8 mouse cellular contexts compared by ENCODE assay signal in the genomic region with DNA sequence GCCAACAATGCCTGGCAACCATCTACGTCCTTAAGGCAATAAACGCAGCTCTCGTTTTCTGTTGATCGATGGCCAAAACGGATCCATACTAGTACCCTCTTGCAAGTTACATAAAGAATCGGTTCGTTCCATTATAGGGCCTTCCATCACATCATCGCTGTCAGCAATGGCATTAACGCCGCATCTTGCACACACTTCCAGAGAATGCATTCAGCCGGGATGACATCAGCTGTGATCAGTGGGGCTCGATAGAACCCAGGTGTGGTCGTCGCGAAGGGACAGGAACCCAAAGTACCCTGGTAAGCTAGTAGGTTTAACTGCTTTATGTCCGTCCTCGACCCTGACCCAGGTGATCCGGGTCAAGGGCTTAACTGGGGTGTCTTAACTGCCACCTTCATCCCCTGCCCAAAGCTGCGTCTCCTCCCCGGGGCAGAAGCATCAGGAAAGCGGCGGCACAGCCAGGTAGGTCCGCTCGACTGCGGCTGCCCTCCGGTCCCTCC. TPM values are rescaled to one million over a fixed set of nuclear protein-coding genes. Genes with fewer than 3 reads are reported as not detected.
DNase-seq lines count a peak whose midpoint lies in the region; ATAC-seq and TF ChIP-seq lines count a peak whose summit lies in the region.

No protein-coding gene starts in this region.

- H3K27me3 ChIP-seq in Patski, result no peaks in the 10 kb centered on the region
- H3K27me3 ChIP-seq in embryonic facial prominence, embryonic 11.5 days (ENCODE audit: control insufficient read depth, insufficient read depth, low read length), result no peaks in the 10 kb centered on the region
- H3K27me3 ChIP-seq in hindbrain, embryonic 15.5 days, result no peaks in the 10 kb centered on the region
- no peaks in the 10 kb centered on the region for H3K27me3 ChIP-seq in midbrain, embryonic 10.5 days (ENCODE audit: low read depth, poor library complexity, severe bottlenecking)
- H3K27me3 ChIP-seq in stomach, embryonic 15.5 days (replicated peaks), result no peaks in the 10 kb centered on the region

- WGBS in embryonic facial prominence, embryonic 11.5 days, result under 1% methylated on average over 26 of the region's 26 CpGs
- WGBS in hindbrain, embryonic 15.5 days, result 0% methylated on average over 26 of the region's 26 CpGs
- WGBS in midbrain, embryonic 10.5 days, result under 1% methylated on average over 26 of the region's 26 CpGs
- WGBS in stomach, embryonic 15.5 days, result under 1% methylated on average over 26 of the region's 26 CpGs

- no peaks in the 10 kb centered on the region for H3K9me3 ChIP-seq in embryonic facial prominence, embryonic 11.5 days (replicated peaks; ENCODE audit: control insufficient read depth, low read length)
- no peaks in the 10 kb centered on the region for H3K9me3 ChIP-seq in hindbrain, embryonic 15.5 days
- H3K9me3 ChIP-seq in midbrain, embryonic 10.5 days (replicated peaks), result no peaks in the 10 kb centered on the region
- no peaks in the 10 kb centered on the region for H3K9me3 ChIP-seq in stomach, embryonic 15.5 days

- peaks cover 6% of the 10 kb centered on the region for H3K36me3 ChIP-seq in embryonic facial prominence, embryonic 11.5 days (replicated peaks; ENCODE audit: control insufficient read depth, insufficient read depth, low read depth, low read length)
- H3K36me3 ChIP-seq in hindbrain, embryonic 15.5 days, result peaks cover 29% of the 10 kb centered on the region
- peaks cover 37% of the 10 kb centered on the region for H3K36me3 ChIP-seq in midbrain, embryonic 10.5 days
- peaks cover 7% of the 10 kb centered on the region; the same call in 1 of the 2 replicates for H3K36me3 ChIP-seq in stomach, embryonic 15.5 days

- TF ChIP-seq CTCF in Patski (IDR thresholded peaks at IDR 0.05), result no peak

- H3K4me1 ChIP-seq in embryonic facial prominence, embryonic 11.5 days (ENCODE audit: control insufficient read depth, insufficient read depth, low read length), result no peaks in the 10 kb centered on the region; the same call in 1 of the 2 replicates
- peaks cover 14% of the 10 kb centered on the region for H3K4me1 ChIP-seq in hindbrain, embryonic 15.5 days (replicated peaks)
- H3K4me1 ChIP-seq in midbrain, embryonic 10.5 days, result peaks cover 42% of the 10 kb centered on the region
- H3K4me1 ChIP-seq in stomach, embryonic 15.5 days, result peaks cover 6% of the 10 kb centered on the region; the same call in 1 of the 2 replicates

- peak; percentile 29 for ATAC-seq in Patski
- 0 out of 2 replicates have a peak, but pooled peaks have one; percentile 11 for ATAC-seq in embryonic facial prominence, embryonic 11.5 days (replicated peaks; ENCODE audit: insufficient number of reproducible peaks, low FRiP score, low TSS enrichment, low read depth)
- peak; percentile 46; the same call in 1 of the 2 replicates for ATAC-seq in hindbrain, embryonic 15.5 days (ENCODE audit: low FRiP score, low read depth)
- ATAC-seq in stomach, embryonic 15.5 days (ENCODE audit: insufficient read depth, low FRiP score, low read depth), result no peak

- intact Hi-C loops in left cerebral cortex, postnatal 10 days (cut with DNase I), result no loop called here

- POLR2A ChIA-PET in Patski (lab: Charles Lee), result interaction anchor here (0.6 to 2.3 kb wide), 4 partner anchors 10 to 18 kb away, joined by 3 to 8 read pairs (median 6); no protein-coding TSS in a partner anchor

- DNase-seq in left cerebral cortex, adult 8-10 months (ENCODE audit: low spot score in 2 of 2), result peak; percentile 34 to 35
- no peak for DNase-seq in left cerebral cortex, postnatal 10 days (ENCODE audit: extremely low spot score in 1 of 2, low spot score in 2 of 2)
- no peak for DNase-seq in Patski (ENCODE audit: low read depth, low spot score)
- peak; percentile 43 for DNase-seq in embryonic facial prominence, embryonic 11.5 days (ENCODE audit: low spot score)
- peak; percentile 59 for DNase-seq in midbrain, embryonic 10.5 days (ENCODE audit: low spot score)
- no peak for DNase-seq in natural killer cell, adult 2 months (ENCODE audit: low spot score in 2 of 2)

- in situ Hi-C loops in Patski (cut with MboI; ENCODE audit: low pct_unique_long_range_greater_than_20kb), result no loop called here

- CTCF ChIA-PET in Patski (lab: Charles Lee), result interaction anchor here (0.7 to 2.1 kb wide), 4 partner anchors 11 to 152 kb away, joined by 3 to 5 read pairs (median 3); no protein-coding TSS in a partner anchor

- H3K9ac ChIP-seq in embryonic facial prominence, embryonic 11.5 days (replicated peaks; ENCODE audit: low read length), result peak overlapping the region; percentile 91
- H3K9ac ChIP-seq in hindbrain, embryonic 15.5 days, result peak overlapping the region; percentile 74
- peak overlapping the region; percentile 90 for H3K9ac ChIP-seq in stomach, embryonic 15.5 days

- peak overlapping the region; percentile 76 for H3K4me3 ChIP-seq in embryonic facial prominence, embryonic 11.5 days (ENCODE audit: low read depth, low read length)
- peak overlapping the region; percentile 93 for H3K4me3 ChIP-seq in hindbrain, embryonic 15.5 days
- peak overlapping the region; percentile 100 for H3K4me3 ChIP-seq in midbrain, embryonic 10.5 days
- peak overlapping the region; percentile 99 for H3K4me3 ChIP-seq in stomach, embryonic 15.5 days (replicated peaks)

- peak overlapping the region; percentile 43 for H3K4me2 ChIP-seq in embryonic facial prominence, embryonic 11.5 days (ENCODE audit: low read depth, low read length)
- H3K4me2 ChIP-seq in hindbrain, embryonic 15.5 days, result peak overlapping the region; percentile 63
- peak overlapping the region; percentile 59 for H3K4me2 ChIP-seq in stomach, embryonic 15.5 days

- peak overlapping the region; percentile 89 for H3K27ac ChIP-seq in embryonic facial prominence, embryonic 11.5 days (replicated peaks; ENCODE audit: low read depth, low read length)
- H3K27ac ChIP-seq in hindbrain, embryonic 15.5 days (replicated peaks), result peak overlapping the region; percentile 81
- H3K27ac ChIP-seq in midbrain, embryonic 10.5 days (replicated peaks), result peak overlapping the region; percentile 99
- peak overlapping the region; percentile 89 for H3K27ac ChIP-seq in stomach, embryonic 15.5 days

RNA-seq across cellular contexts. Expression of gene Kpna2, which starts 0.6 kb away (rescaled TPM):
- 10 to 100 TPM; 21.1 to 29.7 (median 25.1) TPM for total RNA-seq in left cerebral cortex, adult 8-10 months (2022)
- 10 to 100 TPM; 35.5 to 45.2 TPM for total RNA-seq in left cerebral cortex, postnatal 10 days (2021)
- 33.7 TPM for polyA plus RNA-seq in Patski (2021)
- polyA plus RNA-seq in embryonic facial prominence, embryonic 11.5 days (2014; fragmentation: Nextera tagmentation; extraction: Ambion mirVana), result 673 and 680 TPM in 2 replicates
- polyA plus RNA-seq in hindbrain, embryonic 15.5 days (2015; fragmentation: Nextera tagmentation; extraction: Ambion mirVana), result 166 and 182 TPM in 2 replicates
- polyA plus RNA-seq in midbrain, embryonic 10.5 days (2016; fragmentation: Nextera tagmentation; extraction: Ambion mirVana), result 746 and 771 TPM in 2 replicates
- 259 and 365 TPM in 2 replicates for polyA plus RNA-seq in stomach, embryonic 15.5 days (2015; fragmentation: Nextera tagmentation; extraction: Ambion mirVana)

RNA-seq across cellular contexts. Expression of gene 1810010H24Rik, which starts 26.8 kb away (rescaled TPM):
- total RNA-seq in left cerebral cortex, adult 8-10 months (2022), result 1 to 10 TPM; 2.5 to 4.4 (median 4.0) TPM
- 1 to 10 TPM; 4.3 to 4.6 TPM for total RNA-seq in left cerebral cortex, postnatal 10 days (2021)
- 2.5 TPM for polyA plus RNA-seq in Patski (2021)
- polyA plus RNA-seq in embryonic facial prominence, embryonic 11.5 days (2014; fragmentation: Nextera tagmentation; extraction: Ambion mirVana), result 1.8 and 3.4 TPM in 2 replicates
- 6.1 and 6.3 TPM in 2 replicates for polyA plus RNA-seq in hindbrain, embryonic 15.5 days (2015; fragmentation: Nextera tagmentation; extraction: Ambion mirVana)
- polyA plus RNA-seq in midbrain, embryonic 10.5 days (2016; fragmentation: Nextera tagmentation; extraction: Ambion mirVana), result 2.0 and 3.2 TPM in 2 replicates
- polyA plus RNA-seq in stomach, embryonic 15.5 days (2015; fragmentation: Nextera tagmentation; extraction: Ambion mirVana), result 3.1 and 3.4 TPM in 2 replicates

Comparison
In these comparisons a context has a peak if more than half of its experiments do, and no peak if none do; other contexts are left out.
1. DNase-seq: peak in left cerebral cortex, adult 8-10 months (2 of 2), embryonic facial prominence, embryonic 11.5 days (single experiment) and midbrain, embryonic 10.5 days (single experiment); none in left cerebral cortex, postnatal 10 days (0 of 2), Patski (single experiment) and natural killer cell, adult 2 months (0 of 2).
2. Peak in every context shown above with its lines, with median percentiles within 50 percentile points of each other: H3K27ac ChIP-seq, H3K4me2 ChIP-seq, H3K4me3 ChIP-seq and H3K9ac ChIP-seq.